Mouse (Mus musculus): ENCODE results near the gene Gm8879.
"Not testable (repeated sequence)": the region's sequence is repeated elsewhere in the genome, so short reads cannot be mapped to it uniquely, and the experiment has no call there.

- not testable (repeated sequence) for TF ChIP-seq POLR2A, CTCF (IDR thresholded peaks at IDR 0.05; ENCODE audit: insufficient read depth, low read depth, low read length)
These were observed 10.6 kb downstream of the Gm8879 start for GRCm38 (mm10) chr5:11138031-11138430.

Measured in olfactory bulb, adult 2 months (tissue).